Comparison of ENCODE assay signal across 12 mouse cellular contexts in the genomic region with DNA sequence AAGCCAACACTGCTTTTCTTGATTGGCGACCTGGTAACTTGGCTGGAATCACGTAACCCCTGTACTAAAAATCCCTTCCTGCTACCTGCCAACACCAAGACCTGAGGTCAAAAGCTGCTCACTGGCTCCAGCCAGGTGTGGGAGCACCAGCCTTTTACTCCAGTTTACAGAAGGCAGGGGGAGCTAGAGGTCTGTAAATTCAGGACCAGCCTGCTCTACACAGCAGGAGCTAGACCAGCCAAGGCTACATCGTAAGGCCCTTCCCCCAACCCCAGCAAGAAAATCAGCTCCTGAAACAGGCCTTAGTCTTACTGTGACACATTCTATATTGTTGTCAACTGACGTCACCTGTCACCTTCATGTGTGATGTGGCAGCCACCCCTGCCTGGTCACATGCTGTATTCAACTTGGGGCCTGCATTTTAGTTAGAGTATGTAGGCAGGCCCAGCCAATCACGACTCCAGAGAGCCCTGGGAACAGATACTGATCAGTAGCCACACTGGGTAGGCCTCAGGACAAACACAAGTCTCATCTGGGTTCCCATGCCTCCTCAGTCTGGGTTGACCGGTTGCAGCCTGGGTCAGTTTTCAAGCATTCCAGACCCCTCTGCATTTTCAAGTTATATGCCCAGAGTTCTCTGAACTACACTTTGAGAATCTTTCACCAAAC. TPM values are rescaled to one million over a fixed set of nuclear protein-coding genes. Genes with fewer than 3 reads are reported as not detected.
DNase-seq lines count a peak whose midpoint lies in the region; ATAC-seq and TF ChIP-seq lines count a peak whose summit lies in the region.
"Had no signal": no experiment of that assay in that cellular context is flagged by ENCODE, and none has a peak within 500 bp of the region (broad histone marks: within the 10 kb centered on the region; RNA-seq: fewer than 3 reads in every experiment).

No protein-coding gene starts in this region.

- no peaks in the 10 kb centered on the region for H3K9me3 ChIP-seq in lung, embryonic 14.5 days (ENCODE audit: low read depth, low read length)
- H3K9me3 ChIP-seq in ES-E14 (ENCODE audit: control insufficient read depth, insufficient read depth, low read depth, low read length) = no peaks in the 10 kb centered on the region
- H3K9me3 ChIP-seq in liver, embryonic 12.5 days (replicated peaks) = no peaks in the 10 kb centered on the region
- no peaks in the 10 kb centered on the region for H3K9me3 ChIP-seq in stomach, postnatal 0 days (ENCODE audit: control insufficient read depth, low read length)
- H3K9me3 ChIP-seq: liver, embryonic 15.5 days had no signal

- WGBS in lung, embryonic 14.5 days = 79% methylated on average over 6 of the region's 6 CpGs
- WGBS in liver, embryonic 12.5 days (ENCODE audit: insufficient replicate concordance) = 68% methylated on average over 6 of the region's 6 CpGs
- WGBS in stomach, postnatal 0 days = 88% methylated on average over 6 of the region's 6 CpGs

- TF ChIP-seq EP300 in stomach, postnatal 0 days (optimal IDR thresholded peaks at IDR 0.05) = no peak

- 0 out of 2 replicates have a peak, but pooled peaks cover 9% of the 10 kb centered on the region for H3K36me3 ChIP-seq in lung, embryonic 14.5 days (ENCODE audit: insufficient read depth)
- peaks cover 4% of the 10 kb centered on the region; the same call in 1 of the 2 replicates for H3K36me3 ChIP-seq in ES-E14 (ENCODE audit: control insufficient read depth, insufficient read depth, low read length, poor library complexity, severe bottlenecking)
- peaks cover 16% of the 10 kb centered on the region for H3K36me3 ChIP-seq in liver, embryonic 12.5 days
- no peaks in the 10 kb centered on the region for H3K36me3 ChIP-seq in stomach, postnatal 0 days (ENCODE audit: control insufficient read depth, insufficient read depth, low read length)
- H3K36me3 ChIP-seq: liver, embryonic 15.5 days had no signal

- no peak overlapping the region for H3K27ac ChIP-seq in lung, embryonic 14.5 days (ENCODE audit: low read depth)
- H3K27ac ChIP-seq in ES-E14 (ENCODE audit: insufficient read depth, low read depth, low read length, poor library complexity, severe bottlenecking) = peak overlapping the region; percentile 79
- no peak overlapping the region for H3K27ac ChIP-seq in liver, embryonic 12.5 days
- no peak overlapping the region for H3K27ac ChIP-seq in stomach, postnatal 0 days (replicated peaks)
- H3K27ac ChIP-seq: liver, embryonic 15.5 days had no signal

- no peak overlapping the region for H3K4me2 ChIP-seq in lung, embryonic 14.5 days
- H3K4me2 ChIP-seq in liver, embryonic 12.5 days = no peak overlapping the region
- no peak overlapping the region for H3K4me2 ChIP-seq in stomach, postnatal 0 days (replicated peaks; ENCODE audit: low read depth)
- H3K4me2 ChIP-seq: liver, embryonic 15.5 days had no signal

- no peak overlapping the region for H3K4me3 ChIP-seq in lung, embryonic 14.5 days (ENCODE audit: low read depth, low read length)
- H3K4me3 ChIP-seq in ES-E14 (ENCODE audit: insufficient read depth in 1 of 2, low read depth in 1 of 2, low read length in 2 of 2, poor library complexity in 1 of 2, severe bottlenecking in 1 of 2) = no peak overlapping the region
- no peak overlapping the region for H3K4me3 ChIP-seq in liver, embryonic 12.5 days
- no peak overlapping the region for H3K4me3 ChIP-seq in stomach, postnatal 0 days (ENCODE audit: low read depth, low read length)
- H3K4me3 ChIP-seq: erythroblast, embryonic 14.5 days; liver, embryonic 15.5 days had no signal

- in situ Hi-C loops in ES-E14 (cut with MboI; ENCODE audit: low sequenced_read_pairs in 2 of 2, unreplicated experiment in 2 of 2) = loop anchor here (5.0 to 10.0 kb wide), 2 partner anchors 146 to 148 kb away; no protein-coding TSS in a partner anchor

- no peaks in the 10 kb centered on the region for H3K27me3 ChIP-seq in lung, embryonic 14.5 days (ENCODE audit: insufficient read depth, low read length)
- no peaks in the 10 kb centered on the region for H3K27me3 ChIP-seq in liver, embryonic 12.5 days (replicated peaks)
- H3K27me3 ChIP-seq in stomach, postnatal 0 days (ENCODE audit: control insufficient read depth, insufficient read depth, low read length) = no peaks in the 10 kb centered on the region
- H3K27me3 ChIP-seq: liver, embryonic 15.5 days had no signal

- no peak overlapping the region for H3K9ac ChIP-seq in lung, embryonic 14.5 days
- H3K9ac ChIP-seq in ES-E14 (ENCODE audit: insufficient read depth, low read depth, low read length, poor library complexity, severe bottlenecking) = peak overlapping the region; percentile 27; the same call in 1 of the 2 replicates
- no peak overlapping the region for H3K9ac ChIP-seq in liver, embryonic 12.5 days
- no peak overlapping the region for H3K9ac ChIP-seq in stomach, postnatal 0 days (ENCODE audit: low read length)
- H3K9ac ChIP-seq: liver, embryonic 15.5 days had no signal

- no peak for DNase-seq in lung, embryonic 14.5 days
- no peak for DNase-seq in lung, adult 18-20 months
- DNase-seq in ES-E14 (ENCODE audit: low read depth, low spot score) = peak; percentile 66
- DNase-seq in stomach, postnatal 0 days (ENCODE audit: low spot score) = no peak
- no peak for DNase-seq in neural tube, embryonic 10.5 days (ENCODE audit: extremely low spot score, low spot score)
- DNase-seq in cerebellum, adult 8-10 months = no peak
- DNase-seq: adrenal gland, postnatal 14 days; kidney, postnatal 14 days; thymus, postnatal 4 days had no signal

- no peak for ATAC-seq in lung, embryonic 14.5 days (ENCODE audit: insufficient read depth)
- peak; percentile 62; the same call in 1 of the 2 replicates for ATAC-seq in liver, embryonic 12.5 days
- ATAC-seq in stomach, postnatal 0 days (ENCODE audit: low FRiP score, low TSS enrichment) = peak; percentile 45; the same call in 1 of the 2 replicates

- no peaks in the 10 kb centered on the region for H3K4me1 ChIP-seq in lung, embryonic 14.5 days (ENCODE audit: insufficient read depth)
- H3K4me1 ChIP-seq in ES-E14 (ENCODE audit: control insufficient read depth in 2 of 2, insufficient read depth in 2 of 2, low read length in 2 of 2, poor library complexity in 1 of 2) = peaks cover 19 to 23% of the 10 kb centered on the region in 2 experiments
- H3K4me1 ChIP-seq in liver, embryonic 12.5 days = peaks cover 10% of the 10 kb centered on the region; the same call in 1 of the 2 replicates
- no peaks in the 10 kb centered on the region for H3K4me1 ChIP-seq in stomach, postnatal 0 days (replicated peaks; ENCODE audit: control insufficient read depth, insufficient read depth)
- H3K4me1 ChIP-seq: liver, embryonic 15.5 days had no signal

- 0 out of 2 replicates have a peak, but pooled peaks have one; percentile 5 for TF ChIP-seq CTCF in lung, embryonic 14.5 days (IDR thresholded peaks at IDR 0.05; ENCODE audit: low read depth)
- peak; percentile 37; the same call in 1 of the 2 replicates for TF ChIP-seq CTCF in stomach, postnatal 0 days (IDR thresholded peaks at IDR 0.05; ENCODE audit: low read depth)

TF ChIP-seq in ES-E14, 5 proteins besides CTCF, POLR2A, EP300 and RAD21:
- TF ChIP-seq CHD2 (IDR thresholded peaks at IDR 0.05; ENCODE audit: low read depth, low read length) = 0 out of 2 replicates have a peak, but pooled peaks have one; percentile 15
- peak; percentile 73; the same call in 1 of the 2 replicates for TF ChIP-seq ZC3H11A (IDR thresholded peaks at IDR 0.05; ENCODE audit: borderline replicate concordance, low read depth, low read length)
- TF ChIP-seq MAFK (IDR thresholded peaks at IDR 0.05; ENCODE audit: insufficient read depth, low read depth, low read length) = no peak

RNA-seq across cellular contexts. Expression of a gene that starts 34.6 kb away (rescaled TPM):
- 22.3 and 28.2 TPM in 2 replicates for polyA plus RNA-seq in lung, embryonic 14.5 days (2014; fragmentation: Nextera tagmentation; extraction: Ambion mirVana)
- total RNA-seq in ES-E14 (2012; rRNA removed) = 12.6 TPM in 2 replicates
- polyA plus RNA-seq in liver, embryonic 12.5 days (2016; fragmentation: Nextera tagmentation; extraction: Ambion mirVana) = 15.2 and 16.9 TPM in 2 replicates
- 7.3 and 7.9 TPM in 2 replicates for polyA plus RNA-seq in stomach, postnatal 0 days (2015; fragmentation: Nextera tagmentation; extraction: Ambion mirVana)

RNA-seq across cellular contexts. Expression of a gene that starts 55.7 kb away (rescaled TPM):
- not detected in 2 replicates for polyA plus RNA-seq in lung, embryonic 14.5 days (2014; fragmentation: Nextera tagmentation; extraction: Ambion mirVana)
- not detected in 2 replicates for total RNA-seq in ES-E14 (2012; rRNA removed)
- 0.30 TPM in 1 of 2 replicates, not detected in the other for polyA plus RNA-seq in liver, embryonic 12.5 days (2016; fragmentation: Nextera tagmentation; extraction: Ambion mirVana)
- polyA plus RNA-seq in stomach, postnatal 0 days (2015; fragmentation: Nextera tagmentation; extraction: Ambion mirVana) = 0.31 TPM in 1 of 2 replicates, not detected in the other
- polyA plus RNA-seq: liver, embryonic 15.5 days had no signal
